Mouse (Mus musculus): ENCODE measurements around the gene Gm26938. TPM values are rescaled to one million over a fixed set of nuclear protein-coding genes. Genes with fewer than 3 reads are reported as not detected.
A peak's percentile ranks its signal among the peaks of the same experiment; 100 is the strongest.

Gene Gm26938
- polyA plus RNA-seq, 1 experiment: not detected

- no peak overlapping the region for H3K4me3 ChIP-seq (ENCODE audit: insufficient read depth, low read depth, low read length)
- no peak overlapping the region for H3K27ac ChIP-seq (ENCODE audit: insufficient read depth, low read depth, low read length)
- 83% methylated on average over 7 of the region's 7 CpGs for WGBS
- no peaks in the 10 kb centered on the region for H3K4me1 ChIP-seq (ENCODE audit: control insufficient read depth, insufficient read depth, low read length)
- TF ChIP-seq CTCF (IDR thresholded peaks at IDR 0.05; ENCODE audit: insufficient read depth, low read depth, low read length) (no peak), POLR2A (IDR thresholded peaks at IDR 0.05; ENCODE audit: insufficient read depth, low read depth, low read length) (no peak)
Measured at GRCm38 (mm10) chr5:139835706-139836105, 9.5 kb upstream of the Gm26938 start.

GRCm38 (mm10) chr5:139832125-139832524 is 5.9 kb upstream of the Gm26938 start:
- TF ChIP-seq CTCF (IDR thresholded peaks at IDR 0.05; ENCODE audit: insufficient read depth, low read depth, low read length) (no peak), POLR2A (IDR thresholded peaks at IDR 0.05; ENCODE audit: insufficient read depth, low read depth, low read length) (no peak)
- Histone ChIP-seq H3K27ac (ENCODE audit: insufficient read depth, low read depth, low read length) (no peak overlapping the region), H3K4me3 (ENCODE audit: insufficient read depth, low read depth, low read length) (no peak overlapping the region), H3K4me1 (ENCODE audit: control insufficient read depth, insufficient read depth, low read length) (peaks cover 8% of the 10 kb centered on the region)
- 80% methylated on average over 7 of the region's 7 CpGs for WGBS

GRCm38 (mm10) chr5:139830734-139831133 is 4.5 kb upstream of the Gm26938 start:
- Histone ChIP-seq H3K27ac (ENCODE audit: insufficient read depth, low read depth, low read length) (no peak overlapping the region), H3K4me1 (ENCODE audit: control insufficient read depth, insufficient read depth, low read length) (peaks cover 14% of the 10 kb centered on the region), H3K4me3 (ENCODE audit: insufficient read depth, low read depth, low read length) (no peak overlapping the region)
- TF ChIP-seq POLR2A (IDR thresholded peaks at IDR 0.05; ENCODE audit: insufficient read depth, low read depth, low read length) (no peak), CTCF (IDR thresholded peaks at IDR 0.05; ENCODE audit: insufficient read depth, low read depth, low read length) (no peak)
- WGBS: 92% methylated on average over 3 of the region's 3 CpGs

- H3K27ac ChIP-seq (ENCODE audit: insufficient read depth, low read depth, low read length): peak overlapping the region; percentile 46; the same call in 1 of the 2 replicates
- H3K4me3 ChIP-seq (ENCODE audit: insufficient read depth, low read depth, low read length): no peak overlapping the region
- TF ChIP-seq CTCF (IDR thresholded peaks at IDR 0.05; ENCODE audit: insufficient read depth, low read depth, low read length): no peak
- no peak for TF ChIP-seq POLR2A (IDR thresholded peaks at IDR 0.05; ENCODE audit: insufficient read depth, low read depth, low read length)
- H3K4me1 ChIP-seq (ENCODE audit: control insufficient read depth, insufficient read depth, low read length): peaks cover 15% of the 10 kb centered on the region
- 31% methylated on average over 13 of the region's 13 CpGs for WGBS
Measured at GRCm38 (mm10) chr5:139829384-139829783, 3.2 kb upstream of the Gm26938 start.

GRCm38 (mm10) chr5:139827593-139827992 is 1.4 kb upstream of the Gm26938 start:
- Histone ChIP-seq H3K4me1 (ENCODE audit: control insufficient read depth, insufficient read depth, low read length) (peaks cover 15% of the 10 kb centered on the region), H3K27ac (ENCODE audit: insufficient read depth, low read depth, low read length) (no peak overlapping the region), H3K4me3 (ENCODE audit: insufficient read depth, low read depth, low read length) (no peak overlapping the region)
- 76% methylated on average over 1 of the region's 1 CpGs for WGBS
- no peak for TF ChIP-seq POLR2A (IDR thresholded peaks at IDR 0.05; ENCODE audit: insufficient read depth, low read depth, low read length)
- TF ChIP-seq CTCF (IDR thresholded peaks at IDR 0.05; ENCODE audit: insufficient read depth, low read depth, low read length): no peak

- peaks cover 15% of the 10 kb centered on the region for H3K4me1 ChIP-seq (ENCODE audit: control insufficient read depth, insufficient read depth, low read length)
- WGBS: 42% methylated on average over 11 of the region's 11 CpGs
- peak overlapping the region; percentile 62 for H3K4me3 ChIP-seq (ENCODE audit: insufficient read depth, low read depth, low read length)
- H3K27ac ChIP-seq (ENCODE audit: insufficient read depth, low read depth, low read length): no peak overlapping the region
- TF ChIP-seq POLR2A (IDR thresholded peaks at IDR 0.05; ENCODE audit: insufficient read depth, low read depth, low read length) (no peak), CTCF (IDR thresholded peaks at IDR 0.05; ENCODE audit: insufficient read depth, low read depth, low read length) (no peak)
Measured at GRCm38 (mm10) chr5:139825947-139826346, 260 bp downstream of the Gm26938 start.

- WGBS: 88% methylated on average over 10 of the region's 10 CpGs
Measured at GRCm38 (mm10) chr5:139824531-139824930, 1.7 kb downstream of the Gm26938 start.

GRCm38 (mm10) chr5:139821466-139822459 is 4.4 kb downstream of the Gm26938 start:
- 84% methylated on average over 12 of the region's 12 CpGs for WGBS
- H3K4me3 ChIP-seq (ENCODE audit: insufficient read depth, low read depth, low read length): no peak overlapping the region
- no peak for TF ChIP-seq POLR2A (IDR thresholded peaks at IDR 0.05; ENCODE audit: insufficient read depth, low read depth, low read length)

More at GRCm38 (mm10) chr5:139824531-139824930, 1.7 kb downstream of the Gm26938 start:
- no peak overlapping the region for H3K4me3 ChIP-seq (ENCODE audit: insufficient read depth, low read depth, low read length)
- TF ChIP-seq CTCF (IDR thresholded peaks at IDR 0.05; ENCODE audit: insufficient read depth, low read depth, low read length) (no peak), POLR2A (IDR thresholded peaks at IDR 0.05; ENCODE audit: insufficient read depth, low read depth, low read length) (no peak)
- no peak overlapping the region for H3K27ac ChIP-seq (ENCODE audit: insufficient read depth, low read depth, low read length)
- H3K4me1 ChIP-seq (ENCODE audit: control insufficient read depth, insufficient read depth, low read length): peaks cover 11% of the 10 kb centered on the region

GRCm38 (mm10) chr5:139819538-139820181 is 6.5 kb downstream of the Gm26938 start, which contains the start of gene Tmem184a:
Gene Tmem184a, minus strand, starts transcription at chr5:139819917.
- H3K27ac ChIP-seq (ENCODE audit: insufficient read depth, low read depth, low read length): no peak within 1 kb of the TSS
- WGBS: 87% methylated on average over 9 of the region's 9 CpGs
- no peak within 1 kb of the TSS for H3K4me3 ChIP-seq (ENCODE audit: insufficient read depth, low read depth, low read length)
- no peaks in the 10 kb centered on the region for H3K4me1 ChIP-seq (ENCODE audit: control insufficient read depth, insufficient read depth, low read length)
- TF ChIP-seq POLR2A (IDR thresholded peaks at IDR 0.05; ENCODE audit: insufficient read depth, low read depth, low read length): no peak
- no peak for TF ChIP-seq CTCF (IDR thresholded peaks at IDR 0.05; ENCODE audit: insufficient read depth, low read depth, low read length)

More at GRCm38 (mm10) chr5:139821466-139822459, 4.4 kb downstream of the Gm26938 start:
- peaks cover 7% of the 10 kb centered on the region for H3K4me1 ChIP-seq (ENCODE audit: control insufficient read depth, insufficient read depth, low read length)
- no peak overlapping the region for H3K27ac ChIP-seq (ENCODE audit: insufficient read depth, low read depth, low read length)

Data from olfactory bulb, adult 2 months (tissue).